Mouse (Mus musculus) left cerebral cortex, adult 6 months (tissue): Measurements from ENCODE around the gene Cga. TPM values are rescaled to one million over a fixed set of nuclear protein-coding genes. Genes with fewer than 3 reads are reported as not detected.

ENCODE experiments used
- long read RNA-seq, 2 experiments: library from polyadenylated mRNA; unstranded; transcript quantifications; one replicate each; pipeline ENCODE4 v2.0.0; 2019 to 2020
- polyA plus RNA-seq: library from polyadenylated mRNA; unstranded; fragments of <200 nt; fragmentation: Nextera tagmentation; gene quantifications from 2 replicates; pipeline ENCODE4 v1.2.3, GENCODE M21; 2021

Cga gene
- not detected in 2 replicates for polyA plus RNA-seq
- long read RNA-seq, experiment 1, result 0 reads
- long read RNA-seq, experiment 2, result 0 reads

GRCm38 (mm10) chr4:34893479-34893878 is at the start of gene Cga:
Gene Cga, plus strand, starts transcription at chr4:34893779.

DNA sequence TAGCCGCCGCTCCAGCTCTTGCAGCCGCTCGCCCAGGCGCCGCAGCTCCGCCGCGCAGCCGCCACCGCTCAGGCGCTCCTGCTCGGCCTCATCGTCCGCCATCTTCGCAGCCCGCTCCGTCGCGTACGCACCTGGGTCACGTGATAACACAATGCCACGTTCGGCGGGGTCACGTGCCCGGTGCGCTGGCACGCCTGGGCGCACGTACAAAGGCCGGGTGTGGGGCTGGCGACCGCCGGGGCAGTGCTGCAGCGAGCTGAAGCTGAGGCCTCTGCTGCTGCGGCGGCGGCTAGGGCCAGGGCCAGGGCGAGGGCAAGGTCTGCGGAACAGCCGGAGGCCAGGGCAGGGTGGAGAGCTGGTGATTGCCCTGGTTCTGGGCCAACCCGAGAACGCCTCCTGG is 10.8 kb upstream of the Cga start, which contains the start of gene Zfp292:
Gene Zfp292, minus strand, starts transcription at position 143 of the 400 bp plus-strand sequence.

Other genes with a start within 250 kb of the Cga start
- 21.6 and 29.6 TPM in 2 replicates for gene Slc35a1, start 206.3 kb upstream of the Cga start, polyA plus RNA-seq
- gene Cfap206, start 163.6 kb upstream of the Cga start, polyA plus RNA-seq, result 2.2 and 2.9 TPM in 2 replicates
- 0.21 TPM in 1 of 2 replicates, not detected in the other for gene Gm136, start 137.5 kb upstream of the Cga start, polyA plus RNA-seq
- 83.1 and 88.1 TPM in 2 replicates for gene Smim8, start 115.4 kb upstream of the Cga start, polyA plus RNA-seq
- 5.6 and 6.2 TPM in 2 replicates for gene Zfp292, start 10.8 kb upstream of the Cga start, polyA plus RNA-seq